Mouse (Mus musculus): ENCODE data around the gene Ssbp1. TPM values are rescaled to one million over a fixed set of nuclear protein-coding genes. Genes with fewer than 3 reads are reported as not detected.
A peak's percentile ranks its signal among the peaks of the same experiment; 100 is the strongest.

Ssbp1 gene
- polyA plus RNA-seq, 1 experiment from 2014 or later = 136 TPM

DNA sequence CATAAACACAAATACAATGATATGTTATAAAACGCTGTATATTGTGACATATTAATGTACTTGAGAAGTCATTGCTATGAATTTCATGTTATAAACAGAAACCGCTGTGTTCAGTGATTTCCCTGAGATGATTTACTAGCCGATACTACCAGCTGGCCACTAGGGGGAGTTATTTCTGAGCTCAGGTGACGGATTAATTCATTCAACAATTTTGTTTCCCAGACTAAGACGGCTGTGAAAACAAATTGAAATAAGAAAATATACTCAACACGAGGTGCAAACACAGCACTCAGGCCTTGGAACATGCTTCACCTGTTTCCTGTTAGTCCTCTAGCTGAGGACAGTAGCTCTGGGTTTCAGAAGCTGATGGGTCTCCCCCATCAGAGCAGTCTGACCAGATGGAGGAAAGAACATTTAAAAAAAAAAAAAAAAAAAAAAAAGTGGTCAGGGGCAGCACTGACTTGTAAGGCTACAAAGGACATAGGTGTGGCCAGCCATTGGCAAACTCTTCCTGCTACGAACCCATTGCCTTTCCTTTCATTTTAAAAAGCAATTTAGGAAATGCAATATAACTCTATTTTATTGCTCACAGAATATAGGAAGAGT lies 16.6 kb upstream of the Ssbp1 start:
- ATAC-seq (ENCODE audit: insufficient read depth) (no peak), DNase-seq (peak; percentile 39)
- Histone ChIP-seq H3K36me3 (ENCODE audit: insufficient read depth) (no peaks in the 10 kb centered on the region), H3K27ac (ENCODE audit: low read depth) (no peak overlapping the region), H3K4me2 (no peak overlapping the region), H3K4me3 (ENCODE audit: low read depth, low read length) (no peak overlapping the region), H3K9me3 (ENCODE audit: low read depth, low read length) (no peaks in the 10 kb centered on the region), H3K27me3 (ENCODE audit: insufficient read depth, low read length) (no peaks in the 10 kb centered on the region), H3K4me1 (ENCODE audit: insufficient read depth) (no peaks in the 10 kb centered on the region), H3K9ac (no peak overlapping the region)
- WGBS = 21% methylated on average over 7 of the region's 7 CpGs
- peak; percentile 58 for TF ChIP-seq CTCF (IDR thresholded peaks at IDR 0.05; ENCODE audit: low read depth)

DNA sequence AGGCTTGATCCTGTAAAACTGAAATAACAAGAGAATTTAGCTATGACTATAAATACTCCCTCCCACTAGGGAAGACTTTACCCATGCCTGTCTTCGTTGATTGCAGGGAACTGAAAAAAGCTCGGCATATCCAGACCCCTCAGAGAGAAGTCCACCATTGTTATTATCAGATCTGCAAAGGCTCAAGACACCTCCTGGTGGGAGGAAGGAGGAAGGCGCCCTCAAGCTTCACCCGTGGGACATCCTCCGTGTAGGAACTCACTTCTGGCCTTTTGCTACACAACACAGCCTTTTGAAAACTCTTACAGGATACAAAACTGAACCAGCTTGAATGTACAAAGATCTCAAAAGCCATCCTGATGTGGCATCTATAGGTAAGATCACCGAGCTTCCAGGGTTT lies 5.4 kb upstream of the Ssbp1 start:
- Histone ChIP-seq H3K4me3 (ENCODE audit: low read depth, low read length) (no peak overlapping the region), H3K27me3 (ENCODE audit: insufficient read depth, low read length) (no peaks in the 10 kb centered on the region), H3K9ac (no peak overlapping the region), H3K27ac (ENCODE audit: low read depth) (no peak overlapping the region), H3K4me1 (ENCODE audit: insufficient read depth) (no peaks in the 10 kb centered on the region), H3K36me3 (ENCODE audit: insufficient read depth) (no peaks in the 10 kb centered on the region), H3K9me3 (ENCODE audit: low read depth, low read length) (no peaks in the 10 kb centered on the region), H3K4me2 (no peak overlapping the region)
- WGBS = 45% methylated on average over 6 of the region's 6 CpGs
- DNase-seq = no peak
- no peak for ATAC-seq (ENCODE audit: insufficient read depth)
- TF ChIP-seq CTCF (IDR thresholded peaks at IDR 0.05; ENCODE audit: low read depth) = peak; percentile 44; the same call in 1 of the 2 replicates

DNA sequence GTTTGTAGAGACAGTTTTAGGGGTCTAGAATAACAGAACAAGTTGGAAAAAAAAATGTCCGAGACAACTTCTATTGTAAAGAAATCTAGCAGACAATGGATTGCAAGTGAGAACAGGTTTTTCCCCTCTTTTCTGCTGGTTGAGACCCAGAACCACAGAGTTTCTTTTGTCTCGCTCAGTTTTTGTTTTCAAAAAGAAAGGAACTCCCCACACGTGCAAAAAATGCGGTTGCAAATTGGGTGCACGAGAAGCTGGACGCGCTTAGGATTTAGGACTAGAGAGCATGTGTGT lies 513 bp downstream of the Ssbp1 start:
- DNase-seq (no peak), ATAC-seq (ENCODE audit: insufficient read depth) (no peak)
- peak overlapping the region; percentile 98 for H3K27ac ChIP-seq (ENCODE audit: low read depth)
- H3K9ac ChIP-seq = peak overlapping the region; percentile 95
- no peaks in the 10 kb centered on the region for H3K9me3 ChIP-seq (ENCODE audit: low read depth, low read length)
- peak overlapping the region; percentile 75 for H3K4me3 ChIP-seq (ENCODE audit: low read depth, low read length)
- no peaks in the 10 kb centered on the region for H3K27me3 ChIP-seq (ENCODE audit: insufficient read depth, low read length)
- peaks cover 29% of the 10 kb centered on the region for H3K36me3 ChIP-seq (ENCODE audit: insufficient read depth)
- no peak for TF ChIP-seq CTCF (IDR thresholded peaks at IDR 0.05; ENCODE audit: low read depth)
- peak overlapping the region; percentile 75 for H3K4me2 ChIP-seq
- under 1% methylated on average over 7 of the region's 7 CpGs for WGBS
- peaks cover 4% of the 10 kb centered on the region; the same call in 1 of the 2 replicates for H3K4me1 ChIP-seq (ENCODE audit: insufficient read depth)

DNA sequence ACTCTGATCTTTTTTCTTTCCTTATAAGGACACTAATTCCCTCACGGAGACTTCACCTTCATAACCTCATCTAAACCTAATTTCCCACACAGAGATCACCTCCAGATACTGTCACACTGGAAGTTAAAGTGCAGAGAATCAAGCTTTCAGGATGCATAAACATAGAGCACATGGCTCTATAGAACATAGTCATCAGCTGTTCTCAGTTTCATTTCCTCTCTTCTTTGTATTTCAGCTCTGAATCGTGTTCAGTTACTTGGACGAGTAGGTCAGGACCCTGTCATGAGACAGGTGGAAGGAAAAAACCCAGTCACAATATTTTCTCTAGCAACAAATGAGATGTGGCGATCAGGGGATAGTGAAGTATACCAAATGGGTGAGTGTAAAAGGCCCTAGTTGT lies 5.0 kb downstream of the Ssbp1 start:
- peaks cover 4% of the 10 kb centered on the region; the same call in 1 of the 2 replicates for H3K4me1 ChIP-seq (ENCODE audit: insufficient read depth)
- WGBS = 81% methylated on average over 4 of the region's 4 CpGs
- peaks cover 51% of the 10 kb centered on the region for H3K36me3 ChIP-seq (ENCODE audit: insufficient read depth)
- no peak for ATAC-seq (ENCODE audit: insufficient read depth)
- no peaks in the 10 kb centered on the region for H3K9me3 ChIP-seq (ENCODE audit: low read depth, low read length)
- no peak overlapping the region for H3K4me3 ChIP-seq (ENCODE audit: low read depth, low read length)
- H3K9ac ChIP-seq = no peak overlapping the region
- no peak overlapping the region for H3K27ac ChIP-seq (ENCODE audit: low read depth)
- no peak for DNase-seq
- no peak for TF ChIP-seq CTCF (IDR thresholded peaks at IDR 0.05; ENCODE audit: low read depth)
- H3K27me3 ChIP-seq (ENCODE audit: insufficient read depth, low read length) = no peaks in the 10 kb centered on the region
- H3K4me2 ChIP-seq = no peak overlapping the region

DNA sequence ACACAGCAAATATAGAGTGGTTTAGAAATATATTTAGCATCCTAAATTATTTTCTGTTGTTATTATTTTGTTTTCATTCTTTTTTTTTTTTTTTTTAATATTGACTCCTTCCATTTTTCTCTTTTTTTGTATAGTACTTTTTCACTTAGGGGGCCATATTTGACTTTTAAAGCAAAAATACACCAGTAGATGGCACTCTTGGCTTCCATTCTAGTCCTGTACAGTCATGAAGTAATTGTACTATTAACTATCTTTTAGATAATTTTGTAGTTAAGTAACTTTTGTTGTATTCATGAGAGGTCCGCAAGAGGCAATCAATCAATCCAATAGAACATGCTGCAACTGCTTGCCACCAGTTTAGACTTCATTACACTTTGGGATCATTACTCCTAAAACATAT lies 8.6 kb downstream of the Ssbp1 start:
- H3K27ac ChIP-seq (ENCODE audit: low read depth) = no peak overlapping the region
- TF ChIP-seq CTCF (IDR thresholded peaks at IDR 0.05; ENCODE audit: low read depth) = peak; percentile 22; the same call in 1 of the 2 replicates
- WGBS = 81% methylated on average over 1 of the region's 1 CpGs
- no peak overlapping the region for H3K4me2 ChIP-seq
- DNase-seq (peak; percentile 73), ATAC-seq (ENCODE audit: insufficient read depth) (no peak)
- H3K27me3 ChIP-seq (ENCODE audit: insufficient read depth, low read length) = no peaks in the 10 kb centered on the region
- no peak overlapping the region for H3K4me3 ChIP-seq (ENCODE audit: low read depth, low read length)
- H3K4me1 ChIP-seq (ENCODE audit: insufficient read depth) = no peaks in the 10 kb centered on the region
- no peaks in the 10 kb centered on the region for H3K9me3 ChIP-seq (ENCODE audit: low read depth, low read length)
- H3K9ac ChIP-seq = no peak overlapping the region
- peaks cover 68% of the 10 kb centered on the region for H3K36me3 ChIP-seq (ENCODE audit: insufficient read depth)

DNA sequence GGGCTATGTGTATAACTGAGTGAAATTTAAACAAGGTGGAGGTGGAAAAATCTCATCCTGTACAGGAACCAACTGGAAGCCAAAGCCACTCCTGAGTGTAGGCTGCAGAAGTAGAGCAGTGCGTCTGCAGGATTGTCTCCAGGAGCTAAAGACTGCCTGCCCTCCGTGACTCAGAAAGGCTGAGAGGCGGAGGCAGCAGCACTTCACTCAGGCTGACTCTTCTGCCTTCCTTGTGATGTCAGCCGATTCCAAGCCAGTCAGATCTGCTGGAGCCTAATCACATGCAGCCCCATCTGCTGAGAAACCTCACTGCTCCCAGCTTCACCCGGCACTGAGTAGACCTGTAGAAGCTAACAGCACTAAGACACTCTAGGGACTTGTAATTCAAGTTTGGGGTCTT lies 11.2 kb downstream of the Ssbp1 start:
- WGBS = 92% methylated on average over 5 of the region's 5 CpGs
- Histone ChIP-seq H3K9ac (no peak overlapping the region), H3K9me3 (ENCODE audit: low read depth, low read length) (no peaks in the 10 kb centered on the region), H3K27ac (ENCODE audit: low read depth) (no peak overlapping the region), H3K36me3 (ENCODE audit: insufficient read depth) (peaks cover 56% of the 10 kb centered on the region), H3K4me1 (ENCODE audit: insufficient read depth) (no peaks in the 10 kb centered on the region), H3K4me2 (no peak overlapping the region), H3K27me3 (ENCODE audit: insufficient read depth, low read length) (no peaks in the 10 kb centered on the region), H3K4me3 (ENCODE audit: low read depth, low read length) (no peak overlapping the region)
- ATAC-seq (ENCODE audit: insufficient read depth) (no peak), DNase-seq (no peak)
- TF ChIP-seq CTCF (IDR thresholded peaks at IDR 0.05; ENCODE audit: low read depth) = no peak

DNA sequence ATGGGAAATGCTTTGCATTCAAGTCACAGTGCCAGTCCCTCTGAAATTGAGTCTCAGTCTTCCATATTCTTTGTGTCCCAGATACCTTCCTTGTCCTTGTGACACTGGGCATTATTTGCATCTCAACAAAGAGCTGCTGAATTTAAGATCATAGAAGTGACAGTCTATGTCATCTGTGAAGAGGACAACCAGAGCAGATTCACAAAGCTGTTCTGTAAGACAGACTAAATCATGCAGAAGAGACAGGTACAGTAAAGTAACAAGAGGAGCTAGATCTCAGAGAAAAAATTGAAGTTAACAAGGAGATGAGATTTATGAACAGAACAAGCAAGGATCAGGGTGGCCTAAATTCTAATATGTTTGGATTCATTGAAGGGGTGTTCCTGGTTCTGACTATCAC lies 19.8 kb downstream of the Ssbp1 start, which contains the start of gene Tas2r137:
Gene Tas2r137 (plus strand): TSS at position 301 of the 400 bp plus-strand sequence.
- no peaks in the 10 kb centered on the region for H3K9me3 ChIP-seq (ENCODE audit: low read depth, low read length)
- DNase-seq (no peak), ATAC-seq (ENCODE audit: insufficient read depth) (no peak)
- H3K27me3 ChIP-seq (ENCODE audit: insufficient read depth, low read length) = no peaks in the 10 kb centered on the region
- H3K4me2 ChIP-seq = no peak within 1 kb of the TSS
- no peak within 1 kb of the TSS for H3K4me3 ChIP-seq (ENCODE audit: low read depth, low read length)
- no peak for TF ChIP-seq CTCF (IDR thresholded peaks at IDR 0.05; ENCODE audit: low read depth)
- no peaks in the 10 kb centered on the region for H3K36me3 ChIP-seq (ENCODE audit: insufficient read depth)
- no peak within 1 kb of the TSS for H3K9ac ChIP-seq
- H3K4me1 ChIP-seq (ENCODE audit: insufficient read depth) = no peaks in the 10 kb centered on the region
- H3K27ac ChIP-seq (ENCODE audit: low read depth) = no peak within 1 kb of the TSS

DNA sequence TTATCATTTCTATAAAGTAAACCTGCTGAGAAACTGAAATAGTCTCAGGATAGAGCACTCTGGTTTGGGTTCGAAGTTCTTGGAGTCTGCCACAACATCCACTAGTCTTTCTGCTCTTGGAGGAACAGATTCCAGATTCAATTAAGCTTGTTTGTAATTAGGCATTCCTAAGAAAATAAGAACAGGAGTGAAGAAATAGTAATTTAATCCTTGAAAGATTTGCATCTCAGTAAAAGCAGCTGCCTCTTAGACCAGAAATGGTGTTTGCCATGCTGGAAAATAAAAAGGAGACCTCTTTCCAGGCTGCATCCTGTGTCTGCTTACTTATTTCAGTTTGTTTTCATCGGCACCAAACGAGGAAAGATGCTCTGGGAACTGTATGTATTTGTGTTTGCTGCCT lies 22.1 kb downstream of the Ssbp1 start, which contains the start of gene Tas2r108:
Gene Tas2r108 (plus strand): TSS at position 301 of the 400 bp plus-strand sequence.
- WGBS = 85% methylated on average over 3 of the region's 3 CpGs
- Histone ChIP-seq H3K36me3 (ENCODE audit: insufficient read depth) (no peaks in the 10 kb centered on the region), H3K4me2 (no peak within 1 kb of the TSS), H3K9me3 (ENCODE audit: low read depth, low read length) (no peaks in the 10 kb centered on the region), H3K9ac (no peak within 1 kb of the TSS), H3K4me1 (ENCODE audit: insufficient read depth) (no peaks in the 10 kb centered on the region), H3K27me3 (ENCODE audit: insufficient read depth, low read length) (no peaks in the 10 kb centered on the region), H3K4me3 (ENCODE audit: low read depth, low read length) (no peak within 1 kb of the TSS), H3K27ac (ENCODE audit: low read depth) (no peak within 1 kb of the TSS)
- ATAC-seq (ENCODE audit: insufficient read depth) = no peak
- no peak for DNase-seq
- no peak for TF ChIP-seq CTCF (IDR thresholded peaks at IDR 0.05; ENCODE audit: low read depth)

Data from lung, embryonic 14.5 days (tissue).